Mouse (Mus musculus): ENCODE measurements around the gene Msrb2. TPM values are rescaled to one million over a fixed set of nuclear protein-coding genes. Genes with fewer than 3 reads are reported as not detected.

The Msrb2 gene
- polyA plus RNA-seq, 1 experiment from 2014 or later = 8.5 TPM

DNA sequence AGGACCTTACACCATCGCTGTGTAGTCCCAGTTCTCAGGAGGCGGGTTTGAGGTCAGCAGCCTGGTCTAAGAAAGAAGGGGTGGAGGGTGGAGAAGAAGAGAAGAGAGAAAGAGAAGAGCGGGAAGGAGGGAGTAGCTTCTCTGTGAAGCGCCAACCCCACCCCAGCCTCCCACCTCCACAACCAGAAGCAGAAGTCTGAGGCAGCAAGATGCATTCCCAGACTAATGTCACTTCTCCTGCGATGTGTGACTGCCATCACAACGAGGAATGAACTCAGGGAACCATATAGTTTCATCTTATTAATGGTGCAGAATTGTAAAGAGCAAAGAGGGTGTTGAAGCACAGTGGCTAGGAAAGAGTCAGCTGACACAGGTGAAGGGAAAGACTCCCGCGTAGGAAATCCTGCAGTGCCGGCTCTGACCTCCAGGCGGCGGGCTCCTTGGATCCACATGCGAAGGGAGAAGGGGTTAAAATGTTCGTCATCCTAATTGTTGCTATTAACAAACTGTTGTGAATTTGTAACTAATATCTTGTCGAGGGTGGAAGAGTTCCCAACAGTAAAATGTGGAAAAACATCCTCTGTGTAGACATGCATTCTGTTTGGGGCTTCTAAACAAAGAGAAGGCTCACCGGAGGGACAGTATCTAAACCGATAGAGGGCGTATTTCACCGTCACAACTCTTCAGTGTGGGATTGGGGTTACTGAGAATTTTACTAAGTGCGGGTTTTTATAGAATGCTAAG, 43.2 kb downstream of the Msrb2 start:
- Histone ChIP-seq H3K4me1 (ENCODE audit: control insufficient read depth, insufficient read depth, low read length) (no peaks in the 10 kb centered on the region), H3K36me3 (ENCODE audit: control insufficient read depth, insufficient read depth, low read length) (no peaks in the 10 kb centered on the region), H3K4me2 (ENCODE audit: low read depth, low read length) (peak overlapping the region; percentile 23), H3K4me3 (ENCODE audit: low read depth, low read length) (peak overlapping the region; percentile 24; the same call in 1 of the 2 replicates), H3K27ac (ENCODE audit: low read depth, low read length) (no peak overlapping the region), H3K27me3 (ENCODE audit: control insufficient read depth, insufficient read depth, low read length) (no peaks in the 10 kb centered on the region), H3K9ac (replicated peaks; ENCODE audit: low read depth, low read length) (no peak overlapping the region), H3K9me3 (ENCODE audit: control insufficient read depth, low read length) (no peaks in the 10 kb centered on the region)
- 19% methylated on average over 19 of the region's 19 CpGs for WGBS
- peak; percentile 66 for ATAC-seq (ENCODE audit: low read depth)

GRCm38 (mm10) chr2:19415063-19415521, 43.9 kb downstream of the Msrb2 start:
- Histone ChIP-seq H3K9me3 (ENCODE audit: control insufficient read depth, low read length) (no peaks in the 10 kb centered on the region), H3K9ac (replicated peaks; ENCODE audit: low read depth, low read length) (no peak overlapping the region), H3K4me3 (ENCODE audit: low read depth, low read length) (peak overlapping the region; percentile 24; the same call in 1 of the 2 replicates), H3K36me3 (ENCODE audit: control insufficient read depth, insufficient read depth, low read length) (no peaks in the 10 kb centered on the region), H3K27ac (ENCODE audit: low read depth, low read length) (no peak overlapping the region), H3K4me1 (ENCODE audit: control insufficient read depth, insufficient read depth, low read length) (no peaks in the 10 kb centered on the region), H3K27me3 (ENCODE audit: control insufficient read depth, insufficient read depth, low read length) (no peaks in the 10 kb centered on the region), H3K4me2 (ENCODE audit: low read depth, low read length) (peak overlapping the region; percentile 23)
- WGBS = 5% methylated on average over 6 of the region's 6 CpGs
- peak; percentile 77 for ATAC-seq (ENCODE audit: low read depth)

DNA sequence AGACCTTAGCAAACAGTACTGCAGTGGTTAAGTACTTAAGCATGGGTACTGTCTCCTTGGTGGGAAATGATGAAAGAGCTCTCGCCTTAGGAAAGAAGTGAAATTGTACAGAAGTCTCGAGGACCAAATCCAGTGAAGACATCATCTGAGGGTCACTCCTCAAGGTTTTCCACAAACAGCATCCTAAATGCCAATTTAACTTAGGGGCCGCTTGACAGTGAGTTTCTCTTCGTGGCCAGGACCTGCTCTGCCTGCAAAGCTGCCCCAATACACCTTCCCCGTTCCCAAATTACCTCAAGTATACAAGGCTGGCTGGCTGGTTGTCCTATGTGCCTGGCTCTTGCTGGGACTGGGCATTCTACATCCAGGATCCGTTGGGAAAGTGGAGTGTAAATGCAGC, 44.8 kb downstream of the Msrb2 start:
- WGBS = 71% methylated on average over 6 of the region's 6 CpGs
- no peak overlapping the region for H3K9ac ChIP-seq (replicated peaks; ENCODE audit: low read depth, low read length)
- H3K9me3 ChIP-seq (ENCODE audit: control insufficient read depth, low read length) = no peaks in the 10 kb centered on the region
- H3K4me3 ChIP-seq (ENCODE audit: low read depth, low read length) = no peak overlapping the region
- ATAC-seq (ENCODE audit: low read depth) = no peak
- H3K27me3 ChIP-seq (ENCODE audit: control insufficient read depth, insufficient read depth, low read length) = no peaks in the 10 kb centered on the region
- no peak overlapping the region for H3K4me2 ChIP-seq (ENCODE audit: low read depth, low read length)
- no peaks in the 10 kb centered on the region for H3K36me3 ChIP-seq (ENCODE audit: control insufficient read depth, insufficient read depth, low read length)
- no peaks in the 10 kb centered on the region for H3K4me1 ChIP-seq (ENCODE audit: control insufficient read depth, insufficient read depth, low read length)
- no peak overlapping the region for H3K27ac ChIP-seq (ENCODE audit: low read depth, low read length)

DNA sequence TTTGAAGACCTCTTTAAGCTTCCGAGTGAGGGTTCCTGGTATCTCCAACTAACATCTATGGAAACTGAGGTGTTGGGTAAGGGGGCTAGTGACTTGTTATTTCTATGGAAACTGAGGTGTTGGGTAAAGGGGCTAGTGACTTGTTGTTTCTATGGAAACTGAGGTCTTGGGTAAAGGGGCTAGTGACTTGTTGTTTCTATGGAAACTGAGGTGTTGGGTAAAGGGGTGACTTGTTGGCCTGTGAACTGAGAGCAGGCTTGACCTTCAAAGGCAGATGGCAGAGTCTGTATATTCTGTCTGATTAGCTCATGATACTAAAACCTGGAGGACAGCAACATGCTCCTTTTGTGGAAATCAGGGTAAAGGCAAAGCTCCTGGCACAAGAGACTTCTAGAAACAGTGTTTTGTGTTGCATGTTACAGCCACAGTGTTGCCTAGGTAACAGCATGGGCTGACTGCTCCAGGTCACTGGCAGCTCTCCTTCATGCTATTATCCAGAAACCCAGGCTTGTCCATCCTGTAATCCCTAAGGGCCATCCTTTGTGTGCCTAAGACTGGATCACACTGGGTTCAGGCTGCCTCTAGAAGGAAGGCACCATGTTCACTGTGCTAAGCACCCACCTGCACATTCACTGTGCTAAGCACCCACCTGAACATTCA, 48.6 kb downstream of the Msrb2 start:
- H3K36me3 ChIP-seq (ENCODE audit: control insufficient read depth, insufficient read depth, low read length) = no peaks in the 10 kb centered on the region
- ATAC-seq (ENCODE audit: low read depth) = peak; percentile 36; the same call in 1 of the 2 replicates
- H3K9ac ChIP-seq (replicated peaks; ENCODE audit: low read depth, low read length) = no peak overlapping the region
- H3K4me2 ChIP-seq (ENCODE audit: low read depth, low read length) = no peak overlapping the region
- H3K9me3 ChIP-seq (ENCODE audit: control insufficient read depth, low read length) = no peaks in the 10 kb centered on the region
- peaks cover 4% of the 10 kb centered on the region; the same call in 1 of the 2 replicates for H3K27me3 ChIP-seq (ENCODE audit: control insufficient read depth, insufficient read depth, low read length)
- H3K4me3 ChIP-seq (ENCODE audit: low read depth, low read length) = no peak overlapping the region
- 80% methylated on average over 1 of the region's 1 CpGs for WGBS
- no peak overlapping the region for H3K27ac ChIP-seq (ENCODE audit: low read depth, low read length)
- no peaks in the 10 kb centered on the region for H3K4me1 ChIP-seq (ENCODE audit: control insufficient read depth, insufficient read depth, low read length)

- Histone ChIP-seq H3K9me3 (ENCODE audit: control insufficient read depth, low read length) (no peaks in the 10 kb centered on the region), H3K4me3 (ENCODE audit: low read depth, low read length) (no peak overlapping the region), H3K36me3 (ENCODE audit: control insufficient read depth, insufficient read depth, low read length) (no peaks in the 10 kb centered on the region), H3K9ac (replicated peaks; ENCODE audit: low read depth, low read length) (no peak overlapping the region), H3K4me2 (ENCODE audit: low read depth, low read length) (no peak overlapping the region), H3K27me3 (ENCODE audit: control insufficient read depth, insufficient read depth, low read length) (peaks cover 13% of the 10 kb centered on the region), H3K27ac (ENCODE audit: low read depth, low read length) (no peak overlapping the region), H3K4me1 (ENCODE audit: control insufficient read depth, insufficient read depth, low read length) (no peaks in the 10 kb centered on the region)
- no peak for ATAC-seq (ENCODE audit: low read depth)
Measured at GRCm38 (mm10) chr2:19422226-19422625, 51.0 kb downstream of the Msrb2 start.

DNA sequence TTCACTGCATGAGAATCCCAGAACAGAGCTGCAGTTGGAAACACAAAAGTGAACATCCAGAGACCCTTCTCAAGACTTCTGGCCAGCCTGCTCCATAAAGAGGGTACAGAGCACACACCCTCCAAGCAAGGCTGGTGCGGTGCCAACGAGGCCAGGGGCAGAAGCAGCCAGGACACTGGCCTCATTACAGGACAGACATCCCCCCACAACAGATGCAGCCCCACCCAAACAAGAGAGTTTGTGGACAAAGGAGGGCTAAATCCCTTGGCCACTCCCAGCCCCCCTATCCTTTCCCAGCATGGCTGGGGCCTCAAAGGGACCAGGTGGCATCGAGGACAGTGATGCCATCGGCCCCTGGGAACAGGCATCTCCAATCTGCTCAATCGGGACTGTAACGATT, 51.8 kb downstream of the Msrb2 start:
- H3K9ac ChIP-seq (replicated peaks; ENCODE audit: low read depth, low read length) = no peak overlapping the region
- H3K4me1 ChIP-seq (ENCODE audit: control insufficient read depth, insufficient read depth, low read length) = no peaks in the 10 kb centered on the region
- H3K9me3 ChIP-seq (ENCODE audit: control insufficient read depth, low read length) = no peaks in the 10 kb centered on the region
- no peak overlapping the region for H3K27ac ChIP-seq (ENCODE audit: low read depth, low read length)
- H3K36me3 ChIP-seq (ENCODE audit: control insufficient read depth, insufficient read depth, low read length) = no peaks in the 10 kb centered on the region
- 71% methylated on average over 6 of the region's 6 CpGs for WGBS
- peaks cover 19% of the 10 kb centered on the region for H3K27me3 ChIP-seq (ENCODE audit: control insufficient read depth, insufficient read depth, low read length)
- ATAC-seq (ENCODE audit: low read depth) = peak; percentile 48; the same call in 1 of the 2 replicates
- no peak overlapping the region for H3K4me2 ChIP-seq (ENCODE audit: low read depth, low read length)
- H3K4me3 ChIP-seq (ENCODE audit: low read depth, low read length) = no peak overlapping the region

- H3K4me1 ChIP-seq (ENCODE audit: control insufficient read depth, insufficient read depth, low read length) = peaks cover 5% of the 10 kb centered on the region; the same call in 1 of the 2 replicates
- H3K4me3 ChIP-seq (ENCODE audit: low read depth, low read length) = no peak overlapping the region
- no peaks in the 10 kb centered on the region for H3K36me3 ChIP-seq (ENCODE audit: control insufficient read depth, insufficient read depth, low read length)
- H3K27ac ChIP-seq (ENCODE audit: low read depth, low read length) = no peak overlapping the region
- no peak overlapping the region for H3K9ac ChIP-seq (replicated peaks; ENCODE audit: low read depth, low read length)
- peaks cover 50% of the 10 kb centered on the region for H3K27me3 ChIP-seq (ENCODE audit: control insufficient read depth, insufficient read depth, low read length)
- H3K4me2 ChIP-seq (ENCODE audit: low read depth, low read length) = no peak overlapping the region
- no peak for ATAC-seq (ENCODE audit: low read depth)
- no peaks in the 10 kb centered on the region for H3K9me3 ChIP-seq (ENCODE audit: control insufficient read depth, low read length)
- 6% methylated on average over 10 of the region's 10 CpGs for WGBS
Measured at GRCm38 (mm10) chr2:19429031-19429430, 57.8 kb downstream of the Msrb2 start.

GRCm38 (mm10) chr2:19429691-19430690, 58.8 kb downstream of the Msrb2 start:
- ATAC-seq (ENCODE audit: low read depth) = no peak

More at GRCm38 (mm10) chr2:19429691-19430690, 58.8 kb downstream of the Msrb2 start:
- H3K4me3 ChIP-seq (ENCODE audit: low read depth, low read length) = no peak overlapping the region; the same call in 1 of the 2 replicates
- H3K4me2 ChIP-seq (ENCODE audit: low read depth, low read length) = peak overlapping the region; percentile 39
- H3K27me3 ChIP-seq (ENCODE audit: control insufficient read depth, insufficient read depth, low read length) = peaks cover 53% of the 10 kb centered on the region
- no peaks in the 10 kb centered on the region for H3K9me3 ChIP-seq (ENCODE audit: control insufficient read depth, low read length)
- no peak overlapping the region for H3K27ac ChIP-seq (ENCODE audit: low read depth, low read length)
- WGBS = 3% methylated on average over 31 of the region's 31 CpGs
- no peaks in the 10 kb centered on the region for H3K36me3 ChIP-seq (ENCODE audit: control insufficient read depth, insufficient read depth, low read length)
- H3K4me1 ChIP-seq (ENCODE audit: control insufficient read depth, insufficient read depth, low read length) = peaks cover 5% of the 10 kb centered on the region; the same call in 1 of the 2 replicates
- no peak overlapping the region for H3K9ac ChIP-seq (replicated peaks; ENCODE audit: low read depth, low read length)

Data from neural tube, embryonic 14.5 days (tissue).